Mouse (Mus musculus) cerebellum, adult 2 months (tissue): ENCODE results near the gene Clk2.
A peak's percentile ranks its signal among the peaks of the same experiment; 100 is the strongest.

Experiments
- CTCF ChIP-seq: fragments of 200-500 bp; IDR thresholded peaks from 2 replicates; pipeline ENCODE4 v1.5.1; 2011; ENCODE audit warnings: low read depth, mild to moderate bottlenecking, control low read depth, low read length, moderate library complexity, borderline replicate concordance; ENCODE audit not compliant: insufficient read depth
- POLR2A ChIP-seq: fragments of 200-500 bp; IDR thresholded peaks from 2 replicates; pipeline ENCODE4 v1.6.1; 2011; ENCODE audit warnings: low read length, control low read depth, borderline replicate concordance; ENCODE audit not compliant: insufficient read depth

- TF ChIP-seq POLR2A (peak; percentile 86), CTCF (no peak)
Measured at GRCm38 (mm10) chr3:89183058-89183958, 18.7 kb downstream of the Clk2 start, which contains the start of gene Fam189b.
